Mouse (Mus musculus) cerebellum, adult 2 months (tissue): ENCODE data around the gene Kpnb1. TPM values are rescaled to one million over a fixed set of nuclear protein-coding genes. Genes with fewer than 3 reads are reported as not detected.
A peak's percentile ranks its signal among the peaks of the same experiment; 100 is the strongest.

Source experiments
- DNase-seq, 2 experiments: peaks; one replicate each; pipeline ENCODE4 v3.0.0; 2021
- H3K27ac ChIP-seq: fragments of 200-500 bp; 2 replicates; pipeline ENCODE4 v1.5.1; 2012; ENCODE audit warnings: low read length, control low read depth, inconsistent platforms; ENCODE audit not compliant: insufficient read depth
- H3K27me3 ChIP-seq: fragments of 200-500 bp; 2 replicates; pipeline ENCODE4 v1.6.1; 2012; ENCODE audit warnings: inconsistent platforms, mild to moderate bottlenecking, low read length, moderate library complexity; ENCODE audit not compliant: control insufficient read depth, insufficient read depth
- H3K4me1 ChIP-seq: fragments of 200-500 bp; 2 replicates; pipeline ENCODE4 v1.6.1; 2011; ENCODE audit warnings: low read length; ENCODE audit not compliant: control insufficient read depth, insufficient read depth
- H3K4me3 ChIP-seq: fragments of 200-500 bp; replicated peaks from 2 replicates; pipeline ENCODE3; 2011; ENCODE audit warnings: mild to moderate bottlenecking, low read depth, low read length, control low read depth; ENCODE audit not compliant: insufficient read depth
- CTCF ChIP-seq: fragments of 200-500 bp; IDR thresholded peaks from 2 replicates; pipeline ENCODE4 v1.5.1; 2011; ENCODE audit warnings: low read depth, mild to moderate bottlenecking, control low read depth, low read length, moderate library complexity, borderline replicate concordance; ENCODE audit not compliant: insufficient read depth
- POLR2A ChIP-seq: fragments of 200-500 bp; IDR thresholded peaks from 2 replicates; pipeline ENCODE4 v1.6.1; 2011; ENCODE audit warnings: low read length, control low read depth, borderline replicate concordance; ENCODE audit not compliant: insufficient read depth
- WGBS: fragments of 180-500 bp; shearing (Covaris S2); methylation state at CpG from one replicate; pipeline ENCODE4 v1.1.7; 2018; 5-methylcytosine and 5-hydroxymethylcytosine counted together
- polyA plus RNA-seq: library from polyadenylated mRNA; depleted of rRNA; stranded (reverse); fragments of >200 nt; gene quantifications from 2 replicates; pipeline ENCODE4 v1.2.3, GENCODE M21; 2012

Kpnb1 gene
- polyA plus RNA-seq, 1 experiment = 82.0 TPM

- TF ChIP-seq POLR2A (no peak), CTCF (0 out of 2 replicates have a peak, but pooled peaks have one; percentile 14)
- 21% methylated on average over 10 of the region's 10 CpGs for WGBS
- DNase-seq = peak; percentile 45 to 51
- Histone ChIP-seq H3K4me1 (peaks cover 19% of the 10 kb centered on the region), H3K27ac (peak overlapping the region; percentile 9; the same call in 1 of the 2 replicates), H3K4me3 (peak overlapping the region; percentile 21), H3K27me3 (no peaks in the 10 kb centered on the region)
These were observed 34.9 kb downstream of the Kpnb1 start for GRCm38 (mm10) chr11:97152662-97153287.

- under 1% methylated on average over 11 of the region's 11 CpGs for WGBS
- DNase-seq = peak; percentile 63 to 64
- Histone ChIP-seq H3K27me3 (no peaks in the 10 kb centered on the region), H3K27ac (peak overlapping the region; percentile 9), H3K4me3 (peak overlapping the region; percentile 65), H3K4me1 (peaks cover 19% of the 10 kb centered on the region)
- no peak for TF ChIP-seq CTCF
- TF ChIP-seq POLR2A = no peak
These were observed 35.7 kb downstream of the Kpnb1 start for GRCm38 (mm10) chr11:97152023-97152426.

GRCm38 (mm10) chr11:97151343-97151801, 36.3 kb downstream of the Kpnb1 start, which contains the start of gene Tbkbp1:
Gene Tbkbp1 (minus strand): TSS chr11:97151495.
- peak within 1 kb of the TSS; percentile 65 for H3K4me3 ChIP-seq
- H3K4me1 ChIP-seq = peaks cover 19% of the 10 kb centered on the region
- TF ChIP-seq CTCF (no peak), POLR2A (no peak)
- peak within 1 kb of the TSS; percentile 74 for H3K27ac ChIP-seq
- no peaks in the 10 kb centered on the region for H3K27me3 ChIP-seq
- peak; percentile 69 to 80 for DNase-seq
- under 1% methylated on average over 24 of the region's 64 CpGs for WGBS

GRCm38 (mm10) chr11:97150411-97151330, 37.0 kb downstream of the Kpnb1 start:
- Histone ChIP-seq H3K4me3 (peak overlapping the region; percentile 65), H3K27me3 (no peaks in the 10 kb centered on the region), H3K27ac (peak overlapping the region; percentile 48), H3K4me1 (peaks cover 19% of the 10 kb centered on the region)
- peak; percentile 85 to 87 for DNase-seq
- WGBS = under 1% methylated on average over 84 of the region's 102 CpGs
- TF ChIP-seq POLR2A (no peak; the same call in 1 of the 2 replicates), CTCF (no peak)

- no peaks in the 10 kb centered on the region for H3K27me3 ChIP-seq
- peak overlapping the region; percentile 26 for H3K27ac ChIP-seq
- H3K4me1 ChIP-seq = peaks cover 19% of the 10 kb centered on the region
- H3K4me3 ChIP-seq = peak overlapping the region; percentile 65
- under 1% methylated on average over 14 of the region's 14 CpGs for WGBS
- TF ChIP-seq POLR2A (no peak), CTCF (no peak)
- peak; percentile 75 to 79 for DNase-seq
These were observed 37.7 kb downstream of the Kpnb1 start for GRCm38 (mm10) chr11:97149995-97150410.

GRCm38 (mm10) chr11:97149026-97149425, 38.7 kb downstream of the Kpnb1 start:
- WGBS = 46% methylated on average over 9 of the region's 9 CpGs
- TF ChIP-seq CTCF (no peak), POLR2A (no peak)
- Histone ChIP-seq H3K27me3 (no peaks in the 10 kb centered on the region), H3K4me3 (no peak overlapping the region), H3K27ac (no peak overlapping the region; the same call in 1 of the 2 replicates), H3K4me1 (peaks cover 19% of the 10 kb centered on the region)
- no peak for DNase-seq

- WGBS = 46% methylated on average over 12 of the region's 12 CpGs
- H3K27ac ChIP-seq = no peak overlapping the region
These were observed 39.1 kb downstream of the Kpnb1 start for GRCm38 (mm10) chr11:97148591-97148990.

More at GRCm38 (mm10) chr11:97148591-97148990, 39.1 kb downstream of the Kpnb1 start:
- peaks cover 19% of the 10 kb centered on the region for H3K4me1 ChIP-seq
- DNase-seq = no peak
- H3K27me3 ChIP-seq = no peaks in the 10 kb centered on the region
- no peak for TF ChIP-seq POLR2A
- TF ChIP-seq CTCF = no peak
- no peak overlapping the region for H3K4me3 ChIP-seq
